Mouse (Mus musculus) hindbrain, embryonic 10.5 days (tissue): ENCODE measurements at regions not wholly inside any gene's neighbourhood (a gene's known extent, or its start where the extent isn't known, plus 50 kb on each side); places are given as distances from the start of the nearest gene placed in this dataset.

Experiments used
- DNase-seq: peaks from one replicate; pipeline ENCODE4 v3.0.0-alpha.2; 2017; ENCODE audit warnings: low spot score
- H3K27ac ChIP-seq: fragments of 300-500 bp; sonication (generic); 2 replicates; pipeline ENCODE4 v1.5.1; 2016; ENCODE audit warnings: mild to moderate bottlenecking, moderate library complexity
- H3K27me3 ChIP-seq: fragments of 300-500 bp; sonication (generic); 2 replicates; pipeline ENCODE4 v1.6.1; 2016; ENCODE audit warnings: mild to moderate bottlenecking; ENCODE audit not compliant: poor library complexity, insufficient read depth, severe bottlenecking
- H3K36me3 ChIP-seq: fragments of 300-500 bp; sonication (generic); 2 replicates; pipeline ENCODE4 v1.6.1; 2016; ENCODE audit warnings: mild to moderate bottlenecking, moderate library complexity
- H3K4me1 ChIP-seq: fragments of 300-500 bp; sonication (generic); replicated peaks from 2 replicates; pipeline ENCODE4 v1.6.1; 2016; ENCODE audit warnings: mild to moderate bottlenecking
- H3K4me3 ChIP-seq: fragments of 300-500 bp; sonication (generic); 2 replicates; pipeline ENCODE4 v1.5.1; 2016; ENCODE audit warnings: mild to moderate bottlenecking, moderate library complexity
- H3K9me3 ChIP-seq: fragments of 300-500 bp; sonication (generic); 2 replicates; pipeline ENCODE4 v1.6.1; 2016; ENCODE audit warnings: mild to moderate bottlenecking, moderate library complexity
- WGBS: fragments of 180-500 bp; shearing (Covaris S2); methylation state at CpG from one replicate; pipeline ENCODE4 v1.1.7; 2016; 5-methylcytosine and 5-hydroxymethylcytosine counted together

DNA sequence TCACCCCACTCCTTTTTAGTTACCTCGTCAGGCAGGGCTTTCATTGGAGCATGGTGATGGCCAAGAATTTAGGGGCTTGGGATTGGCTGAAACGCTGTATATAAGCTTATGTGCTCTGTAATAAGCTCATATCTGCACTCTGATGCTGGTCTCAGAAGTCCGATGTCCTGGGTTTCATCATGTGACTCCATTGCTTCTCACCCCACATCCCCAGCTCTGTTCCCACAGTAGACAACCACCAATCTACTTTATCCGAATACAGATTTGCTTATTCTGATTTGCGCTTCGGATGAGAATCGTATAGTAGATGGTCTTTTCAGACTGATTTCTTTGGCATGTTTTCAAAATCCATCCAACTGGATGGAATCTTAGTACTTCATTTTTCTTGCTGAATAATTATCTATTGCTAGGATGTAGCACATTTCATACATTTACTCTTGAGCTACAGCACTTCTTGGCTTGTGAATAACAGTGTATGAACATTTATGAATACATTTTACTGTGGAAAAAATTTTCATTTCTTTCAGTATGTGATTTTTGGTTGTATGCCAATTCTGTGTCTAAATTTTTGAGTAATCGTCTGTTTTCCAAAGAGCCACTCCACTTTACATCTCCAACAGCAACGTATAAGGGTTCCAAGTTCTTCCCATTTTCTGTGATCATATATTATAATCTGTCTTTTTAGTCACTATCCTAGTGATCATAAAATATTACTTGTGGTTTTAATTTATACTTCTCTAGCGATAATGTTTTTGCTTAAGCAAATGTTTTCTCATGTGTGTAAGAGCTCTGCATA is 185.7 kb downstream of the Hace1 start:
- 89% methylated on average over 10 of the region's 10 CpGs for WGBS
- no peak overlapping the region for H3K4me3 ChIP-seq
- no peaks in the 10 kb centered on the region for H3K36me3 ChIP-seq
- no peak for DNase-seq
- no peak overlapping the region for H3K27ac ChIP-seq
- H3K27me3 ChIP-seq = no peaks in the 10 kb centered on the region
- no peaks in the 10 kb centered on the region for H3K9me3 ChIP-seq
- H3K4me1 ChIP-seq = no peaks in the 10 kb centered on the region

DNA sequence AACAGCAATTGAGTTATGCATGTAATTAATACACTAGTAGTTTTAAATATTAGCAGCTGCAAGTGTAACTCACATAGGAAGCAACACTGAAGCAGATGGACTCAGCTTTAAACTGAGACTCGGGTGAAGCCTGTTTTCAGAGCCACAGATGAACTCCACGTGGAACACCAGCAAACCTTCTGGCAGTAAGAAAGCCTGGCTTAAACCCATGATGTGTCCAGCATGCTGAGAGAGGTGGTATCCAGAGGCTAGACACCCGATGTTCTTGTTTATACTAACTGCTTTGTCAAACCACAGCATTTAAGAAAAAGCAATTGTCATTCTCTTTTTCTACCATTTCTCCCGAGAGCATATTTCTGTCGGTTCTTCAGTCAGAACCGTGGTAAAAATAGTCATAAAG is 202.1 kb downstream of the Hace1 start:
- DNase-seq = no peak

GRCm38 (mm10) chr10:45783026-45783425 is 205.4 kb downstream of the Hace1 start:
- 41% methylated on average over 5 of the region's 5 CpGs for WGBS
- no peak for DNase-seq
- Histone ChIP-seq H3K27ac (peak overlapping the region; percentile 87), H3K27me3 (no peaks in the 10 kb centered on the region), H3K9me3 (no peaks in the 10 kb centered on the region), H3K4me1 (peaks cover 59% of the 10 kb centered on the region), H3K4me3 (no peak overlapping the region), H3K36me3 (no peaks in the 10 kb centered on the region)

More for the DNA sequence above, 202.1 kb downstream of the Hace1 start:
- WGBS = 14% methylated on average over 6 of the region's 6 CpGs
- Histone ChIP-seq H3K27ac (peak overlapping the region; percentile 60; the same call in 1 of the 2 replicates), H3K27me3 (no peaks in the 10 kb centered on the region), H3K36me3 (no peaks in the 10 kb centered on the region), H3K4me3 (no peak overlapping the region), H3K9me3 (no peaks in the 10 kb centered on the region), H3K4me1 (peaks cover 52% of the 10 kb centered on the region)

DNA sequence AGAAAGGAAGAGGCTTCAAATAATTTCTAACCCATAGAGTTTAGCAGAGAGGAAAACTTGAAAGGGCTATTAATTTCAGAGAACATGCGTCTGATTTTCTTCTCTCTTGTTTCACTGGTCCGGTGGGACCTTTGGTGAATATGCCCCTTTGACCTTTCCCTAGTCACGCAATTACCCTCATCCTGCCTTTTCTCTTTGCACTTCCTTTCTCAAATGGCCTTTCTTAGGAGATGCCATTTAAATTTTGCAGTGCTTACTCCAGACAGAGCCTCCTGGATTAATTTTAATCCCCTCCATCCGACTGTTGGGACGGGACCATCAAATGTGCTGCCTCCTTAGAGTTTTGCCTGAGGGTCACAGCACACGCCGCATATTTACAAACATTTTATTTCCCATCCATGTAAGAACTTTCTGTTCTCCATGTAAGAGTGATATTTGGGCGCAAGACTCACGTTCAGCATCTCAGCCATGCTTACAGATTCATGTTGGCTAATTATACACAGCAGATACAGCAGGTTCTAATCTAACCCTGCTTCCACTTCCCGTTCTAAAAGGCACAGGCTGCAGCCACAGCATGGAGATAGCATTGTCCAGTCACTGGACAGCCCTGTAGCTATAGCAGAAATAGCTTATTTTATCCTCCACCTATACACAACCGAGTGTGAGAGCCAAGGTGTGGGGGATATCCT is 206.0 kb downstream of the Hace1 start:
- H3K4me1 ChIP-seq = peaks cover 59% of the 10 kb centered on the region
- no peaks in the 10 kb centered on the region for H3K27me3 ChIP-seq
- H3K4me3 ChIP-seq = peak overlapping the region; percentile 16; the same call in 1 of the 2 replicates
- H3K27ac ChIP-seq = peak overlapping the region; percentile 87
- 18% methylated on average over 11 of the region's 11 CpGs for WGBS
- H3K36me3 ChIP-seq = no peaks in the 10 kb centered on the region
- DNase-seq = peak; percentile 33
- H3K9me3 ChIP-seq = no peaks in the 10 kb centered on the region

- Histone ChIP-seq H3K36me3 (no peaks in the 10 kb centered on the region), H3K27me3 (no peaks in the 10 kb centered on the region), H3K9me3 (no peaks in the 10 kb centered on the region), H3K4me3 (peak overlapping the region; percentile 16; the same call in 1 of the 2 replicates), H3K27ac (peak overlapping the region; percentile 87), H3K4me1 (peaks cover 59% of the 10 kb centered on the region)
- DNase-seq = peak; percentile 76
- WGBS = 11% methylated on average over 2 of the region's 2 CpGs
Observed at GRCm38 (mm10) chr10:45784150-45784479, 206.5 kb downstream of the Hace1 start.

GRCm38 (mm10) chr10:45784575-45784974 is 206.9 kb downstream of the Hace1 start:
- no peak for DNase-seq
- H3K27ac ChIP-seq = peak overlapping the region; percentile 87

DNA sequence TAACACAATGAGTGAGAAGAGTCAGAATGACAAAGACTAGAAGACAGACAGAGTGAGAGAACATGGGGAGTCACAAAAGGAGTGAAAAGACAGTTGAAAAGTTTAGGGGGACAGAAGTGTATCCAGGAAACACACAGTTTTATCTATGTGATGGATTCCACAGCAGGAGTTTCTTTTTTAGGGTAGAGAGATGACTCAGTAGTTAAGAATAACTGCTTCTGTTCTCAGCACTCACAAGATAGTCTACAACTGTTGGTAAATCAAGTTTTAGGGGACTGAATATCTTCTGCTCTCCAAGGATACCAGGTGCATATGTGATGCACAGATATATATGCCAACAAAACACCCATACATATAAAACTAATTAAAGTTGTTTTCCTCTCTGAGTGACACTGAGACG is 210.7 kb downstream of the Hace1 start:
- no peaks in the 10 kb centered on the region for H3K36me3 ChIP-seq
- 85% methylated on average over 1 of the region's 1 CpGs for WGBS
- no peak overlapping the region for H3K27ac ChIP-seq
- no peak overlapping the region for H3K4me3 ChIP-seq
- DNase-seq = no peak
- H3K27me3 ChIP-seq = no peaks in the 10 kb centered on the region
- peaks cover 21% of the 10 kb centered on the region for H3K4me1 ChIP-seq
- H3K9me3 ChIP-seq = no peaks in the 10 kb centered on the region

More at GRCm38 (mm10) chr10:45784575-45784974, 206.9 kb downstream of the Hace1 start:
- H3K9me3 ChIP-seq = no peaks in the 10 kb centered on the region
- no peak overlapping the region for H3K4me3 ChIP-seq
- H3K27me3 ChIP-seq = no peaks in the 10 kb centered on the region
- H3K4me1 ChIP-seq = peaks cover 58% of the 10 kb centered on the region
- H3K36me3 ChIP-seq = no peaks in the 10 kb centered on the region
- 51% methylated on average over 4 of the region's 4 CpGs for WGBS

DNA sequence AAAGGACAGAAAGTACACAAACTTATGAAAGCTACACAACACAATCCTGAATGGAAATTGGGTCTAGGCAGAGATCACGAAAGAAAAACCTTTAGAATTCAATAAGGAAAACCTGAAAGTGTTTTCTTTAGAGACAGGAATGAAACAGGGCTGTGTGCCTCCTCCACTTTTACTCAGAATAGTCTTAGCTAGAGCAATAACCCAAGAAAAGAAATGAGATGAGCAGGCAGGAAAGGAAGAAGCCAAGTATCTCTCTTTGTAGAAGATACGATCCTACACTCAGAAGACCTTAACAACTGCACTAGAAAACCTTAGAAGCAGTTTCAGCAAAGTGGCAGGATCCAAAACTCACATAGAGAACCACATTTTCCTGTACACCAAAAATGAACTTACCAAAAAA is 218.0 kb downstream of the Hace1 start:
- H3K4me1 ChIP-seq = peaks cover 20% of the 10 kb centered on the region
- DNase-seq = no peak
- H3K36me3 ChIP-seq = no peaks in the 10 kb centered on the region
- H3K9me3 ChIP-seq = 0 out of 2 replicates have a peak, but pooled peaks cover 3% of the 10 kb centered on the region
- H3K27ac ChIP-seq = no peak overlapping the region
- 87% methylated on average over 2 of the region's 2 CpGs for WGBS
- H3K4me3 ChIP-seq = no peak overlapping the region
- H3K27me3 ChIP-seq = no peaks in the 10 kb centered on the region

- DNase-seq = peak; percentile 84
- Histone ChIP-seq H3K27ac (peak overlapping the region; percentile 53), H3K27me3 (no peaks in the 10 kb centered on the region), H3K36me3 (no peaks in the 10 kb centered on the region), H3K9me3 (no peaks in the 10 kb centered on the region), H3K4me1 (peaks cover 22% of the 10 kb centered on the region), H3K4me3 (no peak overlapping the region)
- WGBS = 52% methylated on average over 12 of the region's 12 CpGs
Observed at GRCm38 (mm10) chr10:45800070-45800851, 222.6 kb downstream of the Hace1 start.

DNA sequence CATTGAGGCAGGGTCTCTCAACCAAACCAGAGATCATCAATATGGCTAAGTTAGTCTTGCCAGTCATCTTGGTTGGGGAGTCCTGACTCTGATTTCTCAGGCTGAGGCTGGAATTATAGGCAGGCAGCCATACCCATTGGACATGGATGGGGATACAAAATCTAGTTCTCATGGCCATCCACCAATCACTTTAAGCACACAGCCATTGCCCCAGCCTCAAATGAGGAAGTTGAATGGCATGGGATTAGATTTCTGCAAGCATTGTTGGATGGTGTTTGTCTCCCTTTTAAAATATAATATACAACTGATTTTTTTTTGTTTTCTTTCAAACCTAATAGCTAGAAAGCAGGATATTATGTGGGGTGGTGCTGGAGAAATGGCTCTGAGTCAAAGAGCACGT is 223.8 kb downstream of the Hace1 start:
- H3K27ac ChIP-seq = no peak overlapping the region
- H3K4me1 ChIP-seq = peaks cover 24% of the 10 kb centered on the region
- no peaks in the 10 kb centered on the region for H3K9me3 ChIP-seq
- no peaks in the 10 kb centered on the region for H3K27me3 ChIP-seq
- DNase-seq = no peak
- 83% methylated on average over 1 of the region's 1 CpGs for WGBS
- H3K36me3 ChIP-seq = no peaks in the 10 kb centered on the region
- no peak overlapping the region for H3K4me3 ChIP-seq

DNA sequence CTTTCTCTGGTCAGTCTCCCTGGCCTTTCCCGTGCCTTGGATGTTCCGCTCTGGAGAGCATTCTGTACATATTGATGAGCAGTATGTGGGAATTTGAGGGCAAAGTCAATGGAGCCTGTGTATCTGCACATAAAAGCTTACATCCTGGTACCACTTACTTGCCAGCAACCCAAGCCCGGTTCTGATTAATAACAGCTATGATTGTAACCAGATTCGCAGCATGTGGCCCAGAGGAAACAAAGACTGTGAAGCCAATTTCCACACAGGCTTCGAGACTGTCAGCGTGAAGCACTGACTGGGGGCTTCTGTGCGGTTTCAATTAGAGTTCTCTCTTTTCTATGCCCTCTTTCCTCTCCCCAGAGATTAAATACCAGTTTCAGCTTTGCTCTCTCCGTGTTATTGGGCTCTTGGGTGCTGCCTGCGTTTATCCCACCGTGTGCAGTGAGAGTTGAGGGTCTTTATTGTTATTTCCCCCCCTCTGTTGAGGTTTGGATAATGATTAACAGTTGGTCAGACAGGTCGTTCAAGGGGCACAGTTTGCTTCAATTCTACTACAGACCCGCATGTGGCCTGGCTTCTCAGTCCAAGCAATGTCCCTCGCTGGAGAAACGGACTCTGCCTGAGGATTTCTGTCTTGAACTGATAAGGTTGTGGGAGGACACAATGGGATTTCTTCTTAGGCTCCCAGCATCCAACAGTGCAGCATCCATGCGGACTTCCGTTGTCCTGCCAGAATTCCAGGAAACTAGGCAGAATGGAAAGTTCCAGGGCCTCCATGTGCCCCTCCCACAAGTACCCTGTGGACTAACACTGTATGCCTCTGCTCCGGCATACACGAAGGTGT is 229.6 kb downstream of the Hace1 start:
- H3K4me1 ChIP-seq = peaks cover 14% of the 10 kb centered on the region
- H3K27me3 ChIP-seq = no peaks in the 10 kb centered on the region
- H3K4me3 ChIP-seq = no peak overlapping the region
- peak overlapping the region; percentile 66 for H3K27ac ChIP-seq
- WGBS = 47% methylated on average over 18 of the region's 18 CpGs
- no peaks in the 10 kb centered on the region for H3K9me3 ChIP-seq
- H3K36me3 ChIP-seq = no peaks in the 10 kb centered on the region
- peak; percentile 60 for DNase-seq

GRCm38 (mm10) chr10:45811882-45812281 is 234.3 kb downstream of the Hace1 start:
- WGBS = 57% methylated on average over 6 of the region's 6 CpGs
- DNase-seq = no peak
- H3K4me1 ChIP-seq = peaks cover 8% of the 10 kb centered on the region

More at GRCm38 (mm10) chr10:45811882-45812281, 234.3 kb downstream of the Hace1 start:
- no peaks in the 10 kb centered on the region for H3K9me3 ChIP-seq
- no peaks in the 10 kb centered on the region for H3K36me3 ChIP-seq
- H3K27ac ChIP-seq = no peak overlapping the region
- no peaks in the 10 kb centered on the region for H3K27me3 ChIP-seq
- no peak overlapping the region for H3K4me3 ChIP-seq
